Mouse (Mus musculus): ENCODE data around the gene Clic4.

- TF ChIP-seq POLR2A (IDR thresholded peaks at IDR 0.05; ENCODE audit: insufficient read length, low read depth) = no peak
- TF ChIP-seq USF1 (IDR thresholded peaks at IDR 0.05; ENCODE audit: low read depth) = no peak
- no peak for TF ChIP-seq MAX (IDR thresholded peaks at IDR 0.05; ENCODE audit: low read depth)
- no peak for TF ChIP-seq MYOD1 (IDR thresholded peaks at IDR 0.05; ENCODE audit: control insufficient read depth in 1 of 3, insufficient read length in 2 of 3, low read depth in 2 of 3)
- no peak for TF ChIP-seq TCF3 (IDR thresholded peaks at IDR 0.05; ENCODE audit: insufficient read length, low read depth)
- TF ChIP-seq CEBPB (IDR thresholded peaks at IDR 0.05; ENCODE audit: insufficient read depth, poor library complexity, severe bottlenecking) = no peak
- no peak for TF ChIP-seq TCF12 (IDR thresholded peaks at IDR 0.05; ENCODE audit: insufficient read depth, poor library complexity, severe bottlenecking)
- no peak for TF ChIP-seq POLR2AphosphoS2 (IDR thresholded peaks at IDR 0.05; ENCODE audit: insufficient read length, low read depth)
- TF ChIP-seq REST (IDR thresholded peaks at IDR 0.05; ENCODE audit: insufficient read depth, insufficient read length) = no peak
Measured at GRCm38 (mm10) chr4:135310371-135310770, 37.8 kb upstream of the Clic4 start.

Measured in myocyte (in vitro differentiated cells).